Mouse (Mus musculus) MEL (cell line): Measurements from ENCODE around the gene Tlr6. TPM values are rescaled to one million over a fixed set of nuclear protein-coding genes. Genes with fewer than 3 reads are reported as not detected.

Experiments
- DNase-seq: peaks from one replicate; pipeline ENCODE4 v3.0.0; 2011; ENCODE audit warnings: low read depth, low spot score
- H3K27ac ChIP-seq: 2 replicates; pipeline ENCODE4 v1.5.1; 2012; ENCODE audit warnings: low read depth, mild to moderate bottlenecking, control low read depth, low read length, moderate library complexity; ENCODE audit not compliant: control insufficient read depth
- H3K27me3 ChIP-seq, 2 experiments: fragments of 150-350 bp in 1 of 2; sonication (generic) in 1 of 2; 2 replicates each; pipeline ENCODE4 v1.6.1; 2012; ENCODE audit warnings: low read length in 2 of 2, mild to moderate bottlenecking in 2 of 2, improper control_type of control experiment in 1 of 2, moderate library complexity in 1 of 2; ENCODE audit not compliant: insufficient read depth in 2 of 2, control insufficient read depth in 1 of 2
- H3K36me3 ChIP-seq, 2 experiments: 2 replicates each; pipeline ENCODE4 v1.6.1; 2012 to 2014; ENCODE audit warnings: low read length in 2 of 2, improper control_type of control experiment in 1 of 2, inconsistent platforms in 1 of 2, mild to moderate bottlenecking in 1 of 2; ENCODE audit not compliant: insufficient read depth in 2 of 2, control insufficient read depth in 1 of 2
- H3K4me1 ChIP-seq, 2 experiments: fragments of 150-350 bp in 1 of 2; sonication (generic) in 1 of 2; 2 replicates each; pipeline ENCODE4 v1.6.1; 2012; ENCODE audit warnings: low read length in 2 of 2, improper control_type of control experiment in 1 of 2, mild to moderate bottlenecking in 1 of 2; ENCODE audit not compliant: insufficient read depth in 2 of 2, control insufficient read depth in 1 of 2
- H3K4me3 ChIP-seq, 2 experiments: fragments of 150-350 bp in 1 of 2; sonication (generic) in 1 of 2; 2 replicates each; pipeline ENCODE4 v1.5.1; 2012; ENCODE audit warnings: low read depth in 2 of 2, low read length in 2 of 2, mild to moderate bottlenecking in 2 of 2, moderate library complexity in 2 of 2, control low read depth in 1 of 2, improper control_type of control experiment in 1 of 2; ENCODE audit not compliant: control insufficient read depth in 1 of 2, insufficient read depth in 1 of 2
- H3K79me2 ChIP-seq: 2 replicates; pipeline ENCODE4 v1.6.1; 2012; ENCODE audit warnings: mild to moderate bottlenecking, low read length, moderate library complexity; ENCODE audit not compliant: control insufficient read depth, poor library complexity, insufficient read depth
- H3K9ac ChIP-seq: 2 replicates; pipeline ENCODE4 v1.6.1; 2012; ENCODE audit warnings: low read depth, mild to moderate bottlenecking, control low read depth, low read length, moderate library complexity; ENCODE audit not compliant: control insufficient read depth, poor library complexity, severe bottlenecking
- H3K9me3 ChIP-seq: fragments of 150-350 bp; sonication (generic); replicated peaks from 2 replicates; pipeline ENCODE4 v1.6.1; 2012; ENCODE audit warnings: mild to moderate bottlenecking, low read length, improper control_type of control experiment, moderate library complexity; ENCODE audit not compliant: insufficient read depth
- CTCF ChIP-seq, 3 experiments: IDR thresholded peaks in 2 of 3; conservative IDR thresholded peaks in 1 of 3; 2 replicates each; pipeline ENCODE4 v1.5.1; 2011 to 2012; ENCODE audit warnings: low read length in 3 of 3, low read depth in 2 of 3, mild to moderate bottlenecking in 2 of 3, improper control_type of control experiment in 1 of 3, inconsistent platforms in 1 of 3, mixed read lengths in 1 of 3, moderate library complexity in 1 of 3; ENCODE audit not compliant: control insufficient read depth in 1 of 3, insufficient read depth in 1 of 3, poor library complexity in 1 of 3, severe bottlenecking in 1 of 3
- ELF1 ChIP-seq: IDR thresholded peaks from 2 replicates; pipeline ENCODE4 v1.6.1; 2014; ENCODE audit warnings: low read depth, mild to moderate bottlenecking, inconsistent platforms, low read length, improper control_type of control experiment, moderate library complexity
- ETS1 ChIP-seq: IDR thresholded peaks from 2 replicates; pipeline ENCODE4 v1.6.1; 2012; ENCODE audit warnings: low read depth, mild to moderate bottlenecking, inconsistent platforms, low read length, improper control_type of control experiment, moderate library complexity
- HCFC1 ChIP-seq: IDR thresholded peaks from 2 replicates; pipeline ENCODE4 v1.6.1; 2012; ENCODE audit warnings: low read depth, mild to moderate bottlenecking, inconsistent platforms, low read length, improper control_type of control experiment, moderate library complexity
- JUND ChIP-seq: IDR thresholded peaks from 2 replicates; pipeline ENCODE4 v1.6.1; 2011; ENCODE audit warnings: low read depth, mild to moderate bottlenecking, improper control_type of control experiment, low read length
- KAT2A ChIP-seq: conservative IDR thresholded peaks from 2 replicates; pipeline ENCODE4 v1.6.1; 2012; ENCODE audit warnings: low read depth, low read length, improper control_type of control experiment, inconsistent platforms
- MAFK ChIP-seq: IDR thresholded peaks from 2 replicates; pipeline ENCODE4 v1.6.1; 2011; ENCODE audit warnings: low read depth, mild to moderate bottlenecking, low read length, improper control_type of control experiment, borderline replicate concordance
- MAX ChIP-seq: IDR thresholded peaks from 2 replicates; pipeline ENCODE4 v1.6.1; 2011; ENCODE audit warnings: low read length, improper control_type of control experiment
- MXI1 ChIP-seq: IDR thresholded peaks from 2 replicates; pipeline ENCODE4 v1.6.1; 2011; ENCODE audit warnings: mild to moderate bottlenecking, low read depth, low read length, improper control_type of control experiment
- MYB ChIP-seq: IDR thresholded peaks from 2 replicates; pipeline ENCODE4 v1.6.1; 2011; ENCODE audit warnings: mild to moderate bottlenecking, low read depth, low read length, improper control_type of control experiment
- MYC ChIP-seq: IDR thresholded peaks from 2 replicates; pipeline ENCODE4 v1.6.1; 2011; ENCODE audit warnings: low read depth, mild to moderate bottlenecking, low read length, improper control_type of control experiment, moderate library complexity
- NELFE ChIP-seq: IDR thresholded peaks from 2 replicates; pipeline ENCODE4 v1.6.1; 2011; ENCODE audit warnings: low read depth, low read length, improper control_type of control experiment
- POLR2AphosphoS5 ChIP-seq: IDR thresholded peaks from 2 replicates; pipeline ENCODE4 v1.6.1; 2012; ENCODE audit warnings: low read depth, borderline replicate concordance, mild to moderate bottlenecking, inconsistent platforms, low read length, moderate library complexity, mixed read lengths
- RAD21 ChIP-seq: IDR thresholded peaks from 2 replicates; pipeline ENCODE4 v1.6.1; 2011; ENCODE audit warnings: mild to moderate bottlenecking, low read depth, low read length, improper control_type of control experiment
- RCOR1 ChIP-seq: IDR thresholded peaks from 2 replicates; pipeline ENCODE4 v1.6.1; 2012; ENCODE audit warnings: low read depth, mild to moderate bottlenecking, inconsistent platforms, low read length, improper control_type of control experiment
- UBTF ChIP-seq: IDR thresholded peaks from 2 replicates; pipeline ENCODE4 v1.6.1; 2012; ENCODE audit warnings: low read depth, mild to moderate bottlenecking, inconsistent platforms, low read length, improper control_type of control experiment, moderate library complexity, borderline replicate concordance; ENCODE audit not compliant: insufficient read depth
- USF1 ChIP-seq: IDR thresholded peaks from 2 replicates; pipeline ENCODE4 v1.6.1; 2014; ENCODE audit warnings: low read depth, mild to moderate bottlenecking, inconsistent platforms, low read length, improper control_type of control experiment, moderate library complexity
- USF2 ChIP-seq, 2 experiments: IDR thresholded peaks; 2 replicates each; pipeline ENCODE4 v1.6.1; 2011 to 2012; ENCODE audit warnings: improper control_type of control experiment in 2 of 2, low read length in 2 of 2, borderline replicate concordance in 1 of 2, inconsistent platforms in 1 of 2, low read depth in 1 of 2, mild to moderate bottlenecking in 1 of 2; ENCODE audit not compliant: insufficient read depth in 1 of 2
- ZC3H11A ChIP-seq: IDR thresholded peaks from 2 replicates; pipeline ENCODE4 v1.6.1; 2012; ENCODE audit warnings: low read depth, mild to moderate bottlenecking, inconsistent platforms, low read length, improper control_type of control experiment
- ZKSCAN1 ChIP-seq: IDR thresholded peaks from 2 replicates; pipeline ENCODE4 v1.6.1; 2012; ENCODE audit warnings: low read depth, mild to moderate bottlenecking, inconsistent platforms, low read length, improper control_type of control experiment, moderate library complexity
- ZNF384 ChIP-seq: IDR thresholded peaks from 2 replicates; pipeline ENCODE4 v1.6.1; 2012; ENCODE audit warnings: low read depth, mild to moderate bottlenecking, inconsistent platforms, low read length, improper control_type of control experiment
- polyA plus RNA-seq, 2 experiments: library from polyadenylated mRNA; stranded (reverse) in 1 of 2; unstranded in 1 of 2; fragments of >175 nt in 1 of 2; fragments of >200 nt in 1 of 2; gene quantifications; 2 replicates each; pipeline versions ENCODE4 v1.2.1 to v1.2.4; 2012; ENCODE audit warnings: low replicate concordance in 2 of 2, low read depth in 1 of 2; ENCODE audit not compliant: insufficient read length in 2 of 2, insufficient read depth in 1 of 2, missing spikeins in 1 of 2
- total RNA-seq: library from RNA; depleted of rRNA; stranded (reverse); fragments of 300-350 nt; gene quantifications from 2 replicates; pipeline ENCODE4 v1.2.3, GENCODE M21; 2012

The Tlr6 gene
- total and polyA plus RNA-seq, 3 experiments: 0.19 to 0.36 TPM; not detected in 1

DNA sequence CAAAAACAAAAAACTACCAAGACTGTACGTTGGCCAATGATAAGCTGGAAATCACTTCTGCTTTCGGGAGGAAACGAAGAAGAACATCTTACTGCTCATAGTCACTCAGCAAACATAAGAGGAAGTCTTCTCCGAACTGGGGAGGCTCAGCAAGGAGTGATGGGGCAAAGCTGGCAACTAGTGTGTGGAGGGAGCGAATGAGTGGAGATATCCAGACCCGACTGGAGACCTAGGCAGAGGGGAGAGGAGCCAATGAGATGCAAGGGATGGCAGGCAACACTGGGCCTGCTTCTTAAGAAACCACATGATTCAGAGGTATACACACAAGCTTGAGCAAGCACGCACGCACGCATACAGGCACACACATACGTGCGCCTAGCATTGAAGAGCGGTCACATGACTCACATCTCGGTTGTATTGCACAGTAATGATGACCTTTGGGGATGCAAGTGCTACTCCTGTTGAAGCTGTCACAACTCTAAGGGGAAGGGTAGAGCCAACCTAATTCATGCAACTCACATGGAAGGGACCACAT is 1.0 kb upstream of the Tlr6 start (continued):
- TF ChIP-seq MYB: peak; percentile 28; the same call in 1 of the 2 replicates
- no peak for TF ChIP-seq RAD21

DNA sequence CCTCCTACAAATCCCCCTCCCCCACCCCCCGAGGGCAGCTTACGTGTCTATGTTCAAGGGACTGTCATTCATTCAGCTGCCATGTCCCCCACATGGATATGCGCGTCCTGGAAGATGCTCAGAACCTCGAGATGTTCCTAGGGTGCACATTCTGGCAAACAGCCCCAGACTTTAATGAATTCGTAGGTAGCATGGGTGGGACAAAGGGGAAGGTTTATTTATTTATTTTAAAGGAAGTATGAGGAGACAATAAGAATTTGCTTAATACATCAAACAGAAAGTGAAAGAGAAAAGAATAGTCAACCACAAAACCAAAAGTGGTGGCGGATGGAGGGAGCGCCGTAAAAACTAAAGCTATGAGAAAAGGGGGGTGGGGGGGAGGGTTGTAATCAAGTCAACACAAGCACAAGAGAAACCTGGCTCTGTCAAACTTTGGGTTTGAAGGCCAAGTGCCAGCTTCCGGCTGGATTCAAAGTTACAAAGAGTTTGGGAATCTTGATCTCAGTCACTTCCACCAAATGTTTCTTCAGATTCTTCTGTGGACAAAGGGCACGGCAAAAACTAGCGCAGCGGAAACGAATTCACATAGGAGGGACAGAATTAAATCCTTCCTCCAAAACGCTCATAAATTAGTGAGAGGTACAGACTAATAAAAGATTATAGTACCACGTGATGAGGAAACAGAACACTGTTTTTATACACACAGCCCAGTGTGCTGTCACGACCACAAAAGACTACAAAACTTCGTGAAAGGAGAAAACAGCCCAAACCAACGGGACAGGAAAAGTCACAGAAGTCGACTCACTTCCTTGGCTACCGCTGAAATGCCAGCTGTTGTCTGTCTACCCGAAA is 680 bp downstream of the Tlr6 start:
- Histone ChIP-seq H3K27ac (no peak overlapping the region), H3K27me3 (peaks cover 0 to 6% of the 10 kb centered on the region in 2 experiments), H3K9ac (peak overlapping the region; percentile 47), H3K36me3 (peaks cover 0 to 3% of the 10 kb centered on the region in 2 experiments; a peak in 1 of 4 replicates), H3K4me1 (peaks cover 0 to 6% of the 10 kb centered on the region in 2 experiments; a peak in 1 of 4 replicates), H3K9me3 (no peaks in the 10 kb centered on the region), H3K79me2 (no peaks in the 10 kb centered on the region), H3K4me3 (peak overlapping the region; percentile 56 to 73)
- peak; percentile 50 for DNase-seq
- TF ChIP-seq MAX: peak; percentile 70; the same call in 1 of the 2 replicates
- 0 out of 2 replicates have a peak, but pooled peaks have one; percentile 9 for TF ChIP-seq MYC
- peak; percentile 88 for TF ChIP-seq USF1
- TF ChIP-seq ETS1: peak; percentile 32
- peak in 1 of 2 experiments; percentile 58; a peak in 1 of 4 replicates for TF ChIP-seq USF2 (IDR thresholded peaks at IDR 0.05; ENCODE audit: borderline replicate concordance in 1 of 2, insufficient read depth in 1 of 2, low read depth in 1 of 2, low read length in 2 of 2)
- TF ChIP-seq KAT2A: no peak

DNA sequence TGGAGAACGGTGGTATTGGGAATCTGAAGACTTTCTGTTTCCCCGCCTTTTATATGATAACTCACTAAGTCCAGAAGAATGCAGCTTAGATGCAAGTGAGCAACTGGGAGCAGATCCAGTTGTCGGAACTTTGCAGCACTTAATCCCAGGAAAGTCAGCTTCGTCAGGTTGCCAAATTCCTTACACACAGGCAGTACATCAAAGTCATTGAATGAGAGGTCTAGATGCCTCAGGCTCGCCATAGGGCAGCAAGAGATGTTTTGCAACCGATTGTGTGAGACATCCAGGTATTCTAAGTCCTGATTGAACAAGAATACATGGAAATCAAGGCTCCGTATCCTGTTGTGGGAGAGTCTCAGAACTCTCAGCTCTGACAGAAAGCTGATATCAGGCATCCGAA is 5.0 kb downstream of the Tlr6 start:
- Histone ChIP-seq H3K4me1 (no peaks in the 10 kb centered on the region), H3K27ac (no peak overlapping the region), H3K4me3 (no peak overlapping the region), H3K9me3 (no peaks in the 10 kb centered on the region), H3K79me2 (no peaks in the 10 kb centered on the region), H3K9ac (no peak overlapping the region), H3K36me3 (no peaks in the 10 kb centered on the region), H3K27me3 (peaks cover 2 to 4% of the 10 kb centered on the region in 2 experiments)
- no peak for DNase-seq
- TF ChIP-seq HCFC1: no peak
- no peak for TF ChIP-seq ELF1
- no peak for TF ChIP-seq JUND
- no peak for TF ChIP-seq ZC3H11A
- TF ChIP-seq USF2 (IDR thresholded peaks at IDR 0.05; ENCODE audit: borderline replicate concordance in 1 of 2, insufficient read depth in 1 of 2, low read depth in 1 of 2, low read length in 2 of 2): no peak
- TF ChIP-seq ETS1: no peak
- no peak for TF ChIP-seq POLR2AphosphoS5
- no peak for TF ChIP-seq ZNF384
- TF ChIP-seq CTCF (IDR thresholded peaks at IDR 0.05 in 2 of 3, conservative IDR thresholded peaks at IDR 0.05 in 1 of 3; ENCODE audit: control insufficient read depth in 1 of 3, insufficient read depth in 1 of 3, low read depth in 2 of 3, low read length in 3 of 3, poor library complexity in 1 of 3, severe bottlenecking in 1 of 3): no peak
- no peak for TF ChIP-seq ZKSCAN1
- no peak for TF ChIP-seq MXI1
- TF ChIP-seq MYB: no peak
- no peak for TF ChIP-seq UBTF
- no peak for TF ChIP-seq NELFE
- no peak for TF ChIP-seq MAFK
- TF ChIP-seq RCOR1: no peak
